Mouse (Mus musculus) hindbrain, embryonic 11.5 days (tissue): ENCODE results near the gene Dexi. TPM values are rescaled to one million over a fixed set of nuclear protein-coding genes. Genes with fewer than 3 reads are reported as not detected.

Experiments
- ATAC-seq: fragments of 200-750 bp; cut with Nextera tagmentation; 2 replicates; pipeline ENCODE4 v1.8.0; 2017; ENCODE audit warnings: mild to moderate bottlenecking, moderate TSS enrichment, moderate library complexity; ENCODE audit not compliant: low FRiP score
- DNase-seq: peaks from one replicate; pipeline ENCODE4 v3.0.0-alpha.2; 2015; ENCODE audit warnings: low spot score
- H3K27ac ChIP-seq: fragments of 300-500 bp; sonication (generic); 2 replicates; pipeline ENCODE4 v1.5.1; 2014; ENCODE audit warnings: mild to moderate bottlenecking, low read depth, low read length
- H3K27me3 ChIP-seq: fragments of 300-500 bp; sonication (generic); 2 replicates; pipeline ENCODE4 v1.6.1; 2014; ENCODE audit warnings: mild to moderate bottlenecking, low read length, moderate library complexity, mixed read lengths; ENCODE audit not compliant: control insufficient read depth, insufficient read depth
- H3K36me3 ChIP-seq: fragments of 300-500 bp; sonication (generic); 2 replicates; pipeline ENCODE4 v1.6.1; 2014; ENCODE audit warnings: mild to moderate bottlenecking, low read length, moderate library complexity, mixed read lengths; ENCODE audit not compliant: control insufficient read depth, insufficient read depth
- H3K4me1 ChIP-seq: fragments of 300-500 bp; sonication (generic); replicated peaks from 2 replicates; pipeline ENCODE4 v1.6.1; 2014; ENCODE audit warnings: low read length, mixed read lengths; ENCODE audit not compliant: control insufficient read depth, insufficient read depth
- H3K4me2 ChIP-seq: fragments of 300-500 bp; sonication (generic); replicated peaks from 2 replicates; pipeline ENCODE4 v1.6.1; 2014; ENCODE audit warnings: mild to moderate bottlenecking, low read depth, low read length
- H3K4me3 ChIP-seq: fragments of 300-500 bp; sonication (generic); 2 replicates; pipeline ENCODE4 v1.5.1; 2014; ENCODE audit warnings: low read depth, low read length
- H3K9ac ChIP-seq: fragments of 300-500 bp; sonication (generic); 2 replicates; pipeline ENCODE4 v1.6.1; 2014; ENCODE audit warnings: low read depth, low read length
- H3K9me3 ChIP-seq: fragments of 300-500 bp; sonication (generic); 2 replicates; pipeline ENCODE4 v1.6.1; 2016; ENCODE audit warnings: low read length; ENCODE audit not compliant: control insufficient read depth
- whole genome bisulfite sequencing: fragments of 180-500 bp; shearing (Covaris S2); extraction: QIAGEN DNeasy Blood & Tissue Kit; methylation state at CpG from one replicate; pipeline ENCODE4 v1.1.7; 2014; 5-methylcytosine and 5-hydroxymethylcytosine counted together
- polyA plus RNA-seq: library from polyadenylated mRNA; unstranded; fragments of >200 nt; fragmentation: Nextera tagmentation; extraction: Ambion mirVana; gene quantifications from 2 replicates; pipeline ENCODE4 v1.2.1, GENCODE M21; 2014

Dexi gene
- polyA plus RNA-seq, 1 experiment from 2014 or later, result 21.9 TPM

GRCm38 (mm10) chr16:10520908-10521614 is 21.8 kb downstream of the Dexi start:
- WGBS, result 51% methylated on average over 2 of the region's 2 CpGs
- Histone ChIP-seq H3K36me3 (no peaks in the 10 kb centered on the region), H3K9ac (no peak overlapping the region), H3K4me3 (no peak overlapping the region), H3K4me2 (no peak overlapping the region), H3K4me1 (no peaks in the 10 kb centered on the region), H3K9me3 (no peaks in the 10 kb centered on the region), H3K27ac (no peak overlapping the region), H3K27me3 (no peaks in the 10 kb centered on the region)
- DNase-seq (peak; percentile 90), ATAC-seq (peak; percentile 73)

- Histone ChIP-seq H3K36me3 (no peaks in the 10 kb centered on the region), H3K9ac (no peak overlapping the region), H3K4me3 (no peak overlapping the region), H3K27me3 (no peaks in the 10 kb centered on the region), H3K27ac (no peak overlapping the region), H3K4me1 (no peaks in the 10 kb centered on the region), H3K9me3 (no peaks in the 10 kb centered on the region), H3K4me2 (no peak overlapping the region)
- 59% methylated on average over 5 of the region's 5 CpGs for WGBS
- DNase-seq (no peak), ATAC-seq (no peak)
Measured at GRCm38 (mm10) chr16:10518030-10518429, 24.8 kb downstream of the Dexi start.

GRCm38 (mm10) chr16:10515953-10516572 is 26.8 kb downstream of the Dexi start:
- ATAC-seq (no peak), DNase-seq (no peak)
- no peaks in the 10 kb centered on the region for H3K36me3 ChIP-seq
- no peak overlapping the region for H3K27ac ChIP-seq
- H3K4me3 ChIP-seq, result no peak overlapping the region
- 88% methylated on average over 12 of the region's 12 CpGs for WGBS
- no peaks in the 10 kb centered on the region for H3K4me1 ChIP-seq
- H3K27me3 ChIP-seq, result no peaks in the 10 kb centered on the region
- H3K9me3 ChIP-seq, result no peaks in the 10 kb centered on the region
- no peak overlapping the region for H3K9ac ChIP-seq
- H3K4me2 ChIP-seq, result no peak overlapping the region

- H3K4me1 ChIP-seq, result no peaks in the 10 kb centered on the region
- ATAC-seq (no peak), DNase-seq (no peak)
- H3K4me2 ChIP-seq, result no peak overlapping the region
- H3K9me3 ChIP-seq, result no peaks in the 10 kb centered on the region
- no peak overlapping the region for H3K9ac ChIP-seq
- H3K27me3 ChIP-seq, result no peaks in the 10 kb centered on the region
- WGBS, result 85% methylated on average over 12 of the region's 12 CpGs
- H3K4me3 ChIP-seq, result no peak overlapping the region
- H3K27ac ChIP-seq, result no peak overlapping the region
- no peaks in the 10 kb centered on the region for H3K36me3 ChIP-seq
Measured at GRCm38 (mm10) chr16:10511134-10511520, 31.7 kb downstream of the Dexi start.

- H3K36me3 ChIP-seq, result no peaks in the 10 kb centered on the region
- no peaks in the 10 kb centered on the region for H3K4me1 ChIP-seq
- H3K27ac ChIP-seq, result no peak overlapping the region
- H3K4me2 ChIP-seq, result no peak overlapping the region
- H3K9ac ChIP-seq, result no peak overlapping the region
- H3K27me3 ChIP-seq, result no peaks in the 10 kb centered on the region
- 60% methylated on average over 14 of the region's 14 CpGs for WGBS
- H3K9me3 ChIP-seq, result no peaks in the 10 kb centered on the region
- ATAC-seq (no peak), DNase-seq (no peak)
- H3K4me3 ChIP-seq, result no peak overlapping the region
Measured at GRCm38 (mm10) chr16:10510477-10511133, 32.2 kb downstream of the Dexi start.

GRCm38 (mm10) chr16:10508691-10509090 is 34.2 kb downstream of the Dexi start:
- 66% methylated on average over 6 of the region's 6 CpGs for WGBS
- H3K4me3 ChIP-seq, result no peak overlapping the region
- no peak for ATAC-seq

GRCm38 (mm10) chr16:10507445-10507844 is 35.4 kb downstream of the Dexi start:
- WGBS, result 72% methylated on average over 4 of the region's 4 CpGs
- no peaks in the 10 kb centered on the region for H3K27me3 ChIP-seq
- ATAC-seq, result no peak

More at GRCm38 (mm10) chr16:10508691-10509090, 34.2 kb downstream of the Dexi start:
- Histone ChIP-seq H3K4me1 (no peaks in the 10 kb centered on the region), H3K27ac (no peak overlapping the region), H3K36me3 (no peaks in the 10 kb centered on the region), H3K27me3 (no peaks in the 10 kb centered on the region), H3K4me2 (no peak overlapping the region), H3K9ac (no peak overlapping the region), H3K9me3 (no peaks in the 10 kb centered on the region)
- DNase-seq, result no peak

GRCm38 (mm10) chr16:10503058-10503457 is 39.8 kb downstream of the Dexi start:
- no peak overlapping the region for H3K4me2 ChIP-seq
- H3K4me3 ChIP-seq, result no peak overlapping the region
- 68% methylated on average over 2 of the region's 2 CpGs for WGBS
- ATAC-seq, result no peak
- H3K27me3 ChIP-seq, result no peaks in the 10 kb centered on the region
- no peaks in the 10 kb centered on the region for H3K36me3 ChIP-seq
- no peak overlapping the region for H3K27ac ChIP-seq
- H3K4me1 ChIP-seq, result no peaks in the 10 kb centered on the region
- no peak for DNase-seq
- H3K9me3 ChIP-seq, result no peaks in the 10 kb centered on the region
- H3K9ac ChIP-seq, result no peak overlapping the region

More at GRCm38 (mm10) chr16:10507445-10507844, 35.4 kb downstream of the Dexi start:
- DNase-seq, result no peak
- no peak overlapping the region for H3K27ac ChIP-seq
- no peak overlapping the region for H3K4me2 ChIP-seq
- no peaks in the 10 kb centered on the region for H3K4me1 ChIP-seq
- H3K9me3 ChIP-seq, result no peaks in the 10 kb centered on the region
- H3K4me3 ChIP-seq, result no peak overlapping the region
- no peak overlapping the region for H3K9ac ChIP-seq
- H3K36me3 ChIP-seq, result no peaks in the 10 kb centered on the region
